Mouse (Mus musculus) kidney, adult 8-10 months (tissue): ENCODE measurements at regions not wholly inside any gene's neighbourhood (a gene's known extent, or its start where the extent isn't known, plus 50 kb on each side); places are given as distances from the start of the nearest gene placed in this dataset.
A peak's percentile ranks its signal among the peaks of the same experiment; 100 is the strongest.

ENCODE experiments used
- DNase-seq, 2 experiments: peaks; one replicate each; pipeline ENCODE4 v3.0.0; 2022

GRCm38 (mm10) chr4:33799110-33799509, 125.3 kb upstream of the Cnr1 start:
- no peak for DNase-seq

GRCm38 (mm10) chr4:33799831-33800230, 124.6 kb upstream of the Cnr1 start:
- DNase-seq = no peak

- no peak for DNase-seq
These were observed 112.1 kb upstream of the Cnr1 start for GRCm38 (mm10) chr4:33812338-33812737.

DNA sequence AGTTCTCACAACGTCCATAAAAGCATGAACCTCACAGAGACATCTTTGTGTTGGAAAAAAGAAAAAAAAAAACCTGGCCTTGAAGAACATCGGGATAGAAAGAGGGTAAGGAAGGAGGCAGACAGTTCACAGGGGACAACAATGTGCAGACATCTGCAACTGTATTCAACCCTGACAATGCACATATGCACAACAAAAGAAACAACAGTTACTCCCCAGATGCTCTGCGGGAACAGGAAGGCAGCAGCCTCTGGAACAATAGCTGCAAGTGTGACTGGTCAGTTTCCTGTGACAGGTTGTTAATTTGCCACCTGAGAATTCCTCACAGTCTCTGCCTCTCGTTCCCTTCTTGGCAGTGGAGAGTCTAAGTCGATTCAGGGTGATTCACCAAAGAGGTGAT, 100.5 kb upstream of the Cnr1 start:
- no peak for DNase-seq

DNA sequence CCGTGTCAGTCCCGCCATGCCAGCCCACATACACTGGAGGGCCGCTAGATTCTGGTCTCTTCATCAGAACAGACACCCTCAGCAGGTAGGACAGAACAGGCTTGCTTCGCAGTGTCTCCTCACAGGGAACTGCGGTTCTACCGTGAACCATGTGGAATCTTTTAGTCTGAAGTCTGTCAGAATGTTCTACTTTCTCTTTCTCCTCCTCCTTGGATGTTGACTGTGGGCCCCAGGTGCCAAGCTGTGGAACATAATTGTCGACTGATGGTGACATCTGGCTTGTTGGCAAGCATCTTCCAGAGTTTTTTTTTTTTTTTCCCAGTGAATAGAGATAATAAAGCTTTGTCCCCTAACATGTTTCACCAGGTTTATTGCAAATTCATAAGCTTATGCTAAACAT, 91.3 kb upstream of the Cnr1 start:
- no peak for DNase-seq

GRCm38 (mm10) chr4:33838436-33838835, 86.0 kb upstream of the Cnr1 start:
- no peak for DNase-seq

GRCm38 (mm10) chr4:33840119-33840518, 84.3 kb upstream of the Cnr1 start:
- no peak for DNase-seq

DNA sequence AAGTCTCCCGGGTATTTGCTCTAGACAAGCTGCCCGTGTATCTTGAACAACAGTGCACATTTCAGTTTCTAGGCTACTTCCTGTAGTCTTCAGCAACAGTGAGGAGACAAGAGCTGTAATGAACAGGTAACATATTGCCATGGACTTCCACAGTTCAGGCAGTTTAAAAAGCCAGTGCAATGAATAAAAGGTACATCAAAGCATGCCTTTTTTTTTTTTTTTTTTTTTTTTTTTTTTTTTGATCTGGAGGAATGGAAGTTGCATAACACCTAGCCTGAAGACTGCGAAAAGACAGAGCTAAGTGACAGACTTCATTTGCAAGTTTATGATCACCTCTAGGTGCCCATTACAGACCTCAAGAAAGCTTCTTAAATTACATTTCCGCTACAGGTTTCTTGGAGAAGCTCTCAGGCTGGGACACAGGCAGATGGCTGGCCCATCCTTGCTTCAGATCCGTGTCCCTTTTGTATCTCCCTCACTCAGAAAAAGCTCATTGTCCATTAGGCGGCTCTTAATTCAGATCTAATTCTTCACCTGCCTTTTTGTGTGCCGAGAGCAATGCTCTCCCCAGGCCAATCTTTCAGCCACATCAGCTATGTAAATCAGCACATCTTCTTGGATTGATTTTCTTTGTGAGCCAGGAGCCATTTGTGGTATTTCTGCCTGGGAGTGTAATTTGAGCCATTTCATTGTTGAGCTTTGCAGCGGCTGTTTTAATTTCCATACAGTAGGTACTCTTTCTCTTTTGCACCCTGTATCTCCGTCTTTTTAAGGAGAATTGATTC, 78.6 kb upstream of the Cnr1 start:
- DNase-seq = no peak

GRCm38 (mm10) chr4:33850249-33850648, 74.1 kb upstream of the Cnr1 start:
- DNase-seq = no peak

DNA sequence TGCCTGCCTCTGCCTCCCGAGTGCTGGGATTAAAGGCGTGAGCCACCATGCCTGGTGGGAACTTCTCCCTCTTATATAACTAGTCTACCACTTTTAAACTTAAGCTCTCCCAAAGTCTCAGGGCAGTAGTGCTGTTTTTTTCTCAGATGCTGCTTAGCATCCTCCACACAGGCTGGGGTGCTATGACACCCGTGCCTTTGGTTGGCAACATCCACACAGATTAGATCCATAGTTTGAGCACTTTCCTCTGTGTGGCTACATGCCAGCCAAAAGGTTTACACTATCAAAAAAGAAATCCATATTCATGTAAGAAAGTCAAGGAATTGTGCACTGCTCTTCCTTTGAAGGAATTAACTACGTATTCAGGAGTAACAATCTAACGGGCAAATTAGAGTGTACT, 72.1 kb upstream of the Cnr1 start:
- no peak for DNase-seq

- DNase-seq = no peak
These were observed 69.3 kb upstream of the Cnr1 start for GRCm38 (mm10) chr4:33855112-33855511.

DNA sequence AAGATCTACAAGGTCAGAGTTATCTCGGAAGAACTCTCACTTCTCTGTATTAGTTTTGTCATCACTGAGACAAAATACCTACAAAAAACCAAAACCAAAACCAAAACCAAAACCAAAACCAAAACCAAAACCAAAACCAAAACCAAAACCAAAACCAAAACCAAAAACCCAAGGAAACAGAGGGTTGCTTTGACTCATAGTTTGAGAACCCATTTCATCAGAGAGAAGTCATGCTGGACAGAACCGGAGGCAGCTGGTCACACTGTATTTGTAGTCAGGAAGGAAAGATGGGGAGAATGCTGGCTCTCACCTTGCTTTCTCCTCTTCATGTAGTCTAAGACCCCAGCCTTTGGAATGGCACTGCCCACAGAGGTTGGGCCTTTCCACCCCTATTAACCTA, 57.3 kb upstream of the Cnr1 start:
- no peak for DNase-seq

GRCm38 (mm10) chr4:33869317-33869716, 55.1 kb upstream of the Cnr1 start:
- DNase-seq = peak; percentile 4 to 8
